Comparison of ENCODE assay signal across 8 mouse cellular contexts in the genomic region with DNA sequence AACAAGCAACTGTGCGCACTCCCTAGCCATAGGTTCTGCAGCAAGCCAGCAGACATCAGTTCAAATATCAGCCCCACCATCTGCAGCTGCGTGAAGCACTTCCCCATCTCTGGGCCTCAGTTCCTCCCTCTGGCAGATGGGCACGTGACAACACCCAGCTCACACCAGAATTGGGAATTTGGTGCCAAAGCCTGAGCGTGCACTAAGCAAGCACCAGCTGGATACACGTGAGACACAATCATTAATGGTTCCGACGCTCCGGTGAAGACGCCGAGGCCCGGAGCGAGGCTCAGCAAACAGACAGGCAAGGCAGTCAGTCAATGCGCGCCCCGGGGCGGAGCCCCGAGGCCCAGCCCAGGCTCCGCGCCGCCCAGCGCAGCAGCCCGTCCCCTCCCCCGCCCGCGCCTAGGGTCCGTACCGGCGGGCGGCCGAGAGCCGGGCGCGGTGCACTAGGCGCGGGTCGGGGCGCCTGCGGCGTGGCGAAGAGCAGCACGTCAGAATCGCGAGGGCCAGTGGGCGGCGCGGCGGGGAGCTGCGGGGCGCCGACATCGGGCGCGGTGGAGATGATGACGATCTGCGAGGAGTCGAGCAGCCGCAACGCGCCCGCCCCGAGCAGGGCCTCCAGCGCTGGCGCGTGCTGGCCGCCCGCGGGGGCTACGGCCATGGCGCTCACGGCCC. TPM values are rescaled to one million over a fixed set of nuclear protein-coding genes. Genes with fewer than 3 reads are reported as not detected.
DNase-seq lines count a peak whose midpoint lies in the region; ATAC-seq and TF ChIP-seq lines count a peak whose summit lies in the region.
"Had no signal": no experiment of that assay in that cellular context is flagged by ENCODE, and none has a peak within 500 bp of the region (broad histone marks: within the 10 kb centered on the region; RNA-seq: fewer than 3 reads in every experiment).

No protein-coding gene starts in this region.

- WGBS in midbrain, embryonic 10.5 days: under 1% methylated on average over 70 of the region's 70 CpGs

- H3K36me3 ChIP-seq in E14TG2a.4 (ENCODE audit: insufficient read depth, low read length): peaks cover 45% of the 10 kb centered on the region
- H3K36me3 ChIP-seq in midbrain, embryonic 10.5 days: peaks cover 29% of the 10 kb centered on the region

- intact Hi-C loops in left cerebral cortex, postnatal 4 days (cut with DNase I): no loop called here

- H3K4me3 ChIP-seq in E14TG2a.4 (replicated peaks; ENCODE audit: low read length): peak overlapping the region; percentile 92
- H3K4me3 ChIP-seq in midbrain, embryonic 10.5 days: peak overlapping the region; percentile 87

- peaks cover 84% of the 10 kb centered on the region for H3K4me1 ChIP-seq in E14TG2a.4 (replicated peaks; ENCODE audit: low read depth, low read length)
- peaks cover 64% of the 10 kb centered on the region for H3K4me1 ChIP-seq in midbrain, embryonic 10.5 days

- no peaks in the 10 kb centered on the region for H3K9me3 ChIP-seq in E14TG2a.4 (ENCODE audit: low read length)
- no peaks in the 10 kb centered on the region for H3K9me3 ChIP-seq in midbrain, embryonic 10.5 days (replicated peaks)

- no peaks in the 10 kb centered on the region for H3K27me3 ChIP-seq in E14TG2a.4 (ENCODE audit: insufficient read depth, low read length)
- 0 out of 2 replicates have a peak, but pooled peaks cover 7% of the 10 kb centered on the region for H3K27me3 ChIP-seq in midbrain, embryonic 10.5 days (ENCODE audit: low read depth, poor library complexity, severe bottlenecking)

- peak; percentile 85 for DNase-seq in adipocyte (ENCODE audit: low spot score)
- peak; percentile 64 for DNase-seq in left cerebral cortex, postnatal 4 days
- DNase-seq in midbrain, embryonic 10.5 days (ENCODE audit: low spot score): peak; percentile 75
- DNase-seq in spleen, postnatal 14 days (ENCODE audit: low spot score in 2 of 2): peak; percentile 51 to 60

- peak; percentile 66 for ATAC-seq in erythroblast, adult 5-6 weeks (replicated peaks; ENCODE audit: low FRiP score, poor library complexity, severe bottlenecking)
- ATAC-seq in hematopoietic stem cell, adult 5-6 weeks (replicated peaks in 1 of 2; ENCODE audit: insufficient read depth in 1 of 2, low FRiP score in 2 of 2, low TSS enrichment in 1 of 2, low read depth in 1 of 2, poor library complexity in 2 of 2, severe bottlenecking in 2 of 2): peak; percentile 1 to 32; a peak in 2 of 4 replicates

- TF ChIP-seq CTCF in E14TG2a.4 (conservative IDR thresholded peaks at IDR 0.05; ENCODE audit: low read length): no peak

- H3K27ac ChIP-seq in midbrain, embryonic 10.5 days (replicated peaks): peak overlapping the region; percentile 98

RNA-seq across cellular contexts. Expression of a gene that starts 0.5 kb away (rescaled TPM):
- 6.7 and 11.1 TPM in 2 replicates for total RNA-seq in erythroblast, adult 5-6 weeks (2015; ENCODE audit: low replicate concordance)
- 5.5 and 7.0 TPM in 2 replicates for total RNA-seq in erythroblast, adult 5-6 weeks (2017; ENCODE audit: low replicate concordance)
- 7.3 and 9.9 TPM in 2 replicates for total RNA-seq in hematopoietic stem cell, adult 5-6 weeks (2017)
- 10 to 100 TPM; 10.8 to 11.9 TPM for total RNA-seq in left cerebral cortex, postnatal 4 days (2021)
- 34.9 and 35.5 TPM in 2 replicates for polyA plus RNA-seq in midbrain, embryonic 10.5 days (2016; fragmentation: Nextera tagmentation; extraction: Ambion mirVana)

RNA-seq across cellular contexts. Expression of a gene that starts 10.5 kb away (rescaled TPM):
- total RNA-seq in erythroblast, adult 5-6 weeks (2015; ENCODE audit: low replicate concordance): 0.63 TPM in 1 of 2 replicates, not detected in the other
- 11.6 TPM in 1 of 2 replicates, not detected in the other for total RNA-seq in erythroblast, adult 5-6 weeks (2017; ENCODE audit: low replicate concordance)
- total RNA-seq in hematopoietic stem cell, adult 5-6 weeks (2017): 1.2 and 2.6 TPM in 2 replicates
- 10 to 100 TPM; 23.6 to 24.1 TPM for total RNA-seq in left cerebral cortex, postnatal 4 days (2021)
- 5.2 and 7.6 TPM in 2 replicates for polyA plus RNA-seq in midbrain, embryonic 10.5 days (2016; fragmentation: Nextera tagmentation; extraction: Ambion mirVana)

RNA-seq across cellular contexts. Expression of a gene that starts 17.6 kb away (rescaled TPM):
- not detected in 2 replicates for total RNA-seq in erythroblast, adult 5-6 weeks (2015; ENCODE audit: low replicate concordance)
- total RNA-seq in erythroblast, adult 5-6 weeks (2017; ENCODE audit: low replicate concordance): not detected in 2 replicates
- not detected in 2 replicates for total RNA-seq in hematopoietic stem cell, adult 5-6 weeks (2017)
- total RNA-seq in left cerebral cortex, postnatal 4 days (2021): under 1 TPM in 1 of 2 experiments, not detected in 1; 0.26 TPM
- 0.81 and 0.98 TPM in 2 replicates for polyA plus RNA-seq in midbrain, embryonic 10.5 days (2016; fragmentation: Nextera tagmentation; extraction: Ambion mirVana)
- total RNA-seq: layer of hippocampus, postnatal 36 days had no signal

RNA-seq across cellular contexts. Expression of a gene that starts 22.3 kb away (rescaled TPM):
- total RNA-seq in erythroblast, adult 5-6 weeks (2015; ENCODE audit: low replicate concordance): not detected in 2 replicates
- not detected in 2 replicates for total RNA-seq in erythroblast, adult 5-6 weeks (2017; ENCODE audit: low replicate concordance)
- total RNA-seq in hematopoietic stem cell, adult 5-6 weeks (2017): not detected in 2 replicates
- 1 to 10 TPM in 1 of 2 experiments, under 1 TPM in 1; 0.98 to 1.4 TPM for total RNA-seq in left cerebral cortex, postnatal 4 days (2021)
- polyA plus RNA-seq in midbrain, embryonic 10.5 days (2016; fragmentation: Nextera tagmentation; extraction: Ambion mirVana): 4.4 and 5.1 TPM in 2 replicates

RNA-seq across cellular contexts. Expression of a gene that starts 34.3 kb away (rescaled TPM):
- total RNA-seq in erythroblast, adult 5-6 weeks (2015; ENCODE audit: low replicate concordance): 9.0 and 9.6 TPM in 2 replicates
- total RNA-seq in erythroblast, adult 5-6 weeks (2017; ENCODE audit: low replicate concordance): 7.5 and 11.2 TPM in 2 replicates
- total RNA-seq in hematopoietic stem cell, adult 5-6 weeks (2017): 12.6 and 17.2 TPM in 2 replicates
- total RNA-seq in left cerebral cortex, postnatal 4 days (2021): 10 to 100 TPM; 11.8 to 12.2 TPM
- 13.2 and 13.9 TPM in 2 replicates for polyA plus RNA-seq in midbrain, embryonic 10.5 days (2016; fragmentation: Nextera tagmentation; extraction: Ambion mirVana)

Comparison
In these comparisons a context has a peak if more than half of its experiments do, and no peak if none do; other contexts are left out.
1. Peak in every context shown above with its lines: DNase-seq, ATAC-seq, H3K4me3 ChIP-seq and H3K27ac ChIP-seq.